Mouse (Mus musculus) heart, adult 9 months (tissue): ENCODE data around the gene Trim67.

Experiments
- DNase-seq, 2 experiments: peaks; one replicate each; pipeline ENCODE4 v3.0.0; 2022; ENCODE audit warnings: low spot score in 2 of 2

Trim67 gene

DNA sequence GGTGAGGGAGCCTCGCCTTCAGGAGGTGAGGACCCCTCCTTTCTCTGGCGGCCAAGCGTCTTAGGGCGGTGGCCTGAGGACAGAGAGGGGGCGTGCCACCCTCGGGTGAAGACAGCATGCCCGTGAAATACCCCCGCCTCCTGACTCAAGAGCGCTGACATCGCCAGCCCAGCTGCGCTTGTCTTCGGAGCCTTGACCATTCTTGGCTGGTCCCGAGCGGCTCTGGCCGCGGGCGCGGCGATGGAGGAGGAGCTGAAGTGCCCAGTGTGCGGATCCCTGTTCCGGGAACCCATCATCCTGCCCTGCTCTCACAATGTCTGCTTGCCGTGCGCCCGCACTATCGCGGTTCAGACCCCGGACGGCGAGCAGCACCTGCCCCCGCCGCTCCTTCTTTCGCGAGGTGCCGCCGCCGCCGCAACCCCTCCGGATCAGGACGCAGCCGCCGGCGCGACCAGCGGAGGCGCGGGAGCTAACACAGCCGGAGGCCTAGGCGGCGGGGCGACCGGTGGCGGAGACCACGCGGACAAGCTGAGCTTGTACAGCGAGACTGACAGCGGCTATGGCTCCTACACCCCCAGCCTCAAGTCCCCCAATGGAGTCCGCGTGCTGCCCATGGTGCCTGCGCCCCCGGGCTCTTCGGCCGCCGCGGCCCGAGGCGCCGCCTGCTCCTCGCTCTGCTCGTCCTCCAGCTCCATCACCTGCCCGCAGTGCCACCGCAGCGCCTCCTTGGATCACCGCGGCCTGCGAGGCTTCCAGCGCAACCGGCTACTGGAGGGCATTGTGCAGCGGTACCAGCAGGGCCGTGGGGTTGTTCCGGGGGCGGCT lies 981 bp downstream of the Trim67 start:
- no peak for DNase-seq

DNA sequence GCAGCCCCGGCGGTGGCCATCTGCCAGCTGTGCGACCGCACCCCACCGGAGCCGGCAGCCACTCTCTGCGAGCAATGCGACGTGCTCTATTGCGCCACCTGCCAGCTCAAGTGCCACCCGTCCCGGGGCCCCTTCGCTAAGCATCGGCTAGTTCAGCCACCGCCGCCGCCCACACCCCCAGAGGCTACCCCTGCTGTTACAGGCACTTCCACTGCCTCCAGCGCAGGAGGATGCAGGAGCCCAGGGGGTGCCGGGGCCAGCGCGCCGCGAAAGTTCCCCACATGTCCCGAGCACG lies 1.5 kb downstream of the Trim67 start:
- DNase-seq = no peak

DNA sequence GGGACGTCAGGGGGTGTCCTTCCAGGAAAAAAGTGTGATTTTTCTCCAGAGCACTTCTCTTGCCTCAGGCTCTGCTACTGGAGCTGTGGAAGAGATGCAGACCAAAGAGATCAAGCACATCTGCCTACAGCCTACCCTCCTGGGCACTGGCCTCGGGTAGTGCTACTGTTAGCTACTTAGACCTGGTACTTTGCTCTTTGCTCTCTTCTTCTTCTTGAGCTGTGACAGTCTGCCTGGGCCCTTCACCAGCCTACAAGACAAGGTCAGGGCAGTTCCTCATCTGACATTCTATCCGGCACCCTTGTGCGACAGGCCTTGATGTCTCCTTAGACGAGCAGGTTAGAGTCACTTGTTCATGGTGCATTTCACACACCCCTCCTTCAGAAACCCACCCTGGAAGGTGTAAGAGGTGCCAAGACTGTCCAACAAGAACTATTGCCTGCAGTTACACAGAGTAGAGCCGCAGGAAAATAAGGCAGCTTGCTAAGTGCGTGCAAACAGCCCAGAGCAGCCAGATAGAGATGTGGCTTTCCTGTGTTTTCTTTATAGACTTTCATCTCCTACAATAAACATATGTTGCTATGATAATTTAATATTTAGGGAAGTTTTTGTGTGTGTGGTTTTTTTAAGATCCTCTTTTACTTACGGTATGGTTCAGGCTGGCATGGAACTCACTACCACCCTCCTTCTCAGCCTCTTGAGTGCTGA lies 3.0 kb downstream of the Trim67 start:
- DNase-seq = no peak

DNA sequence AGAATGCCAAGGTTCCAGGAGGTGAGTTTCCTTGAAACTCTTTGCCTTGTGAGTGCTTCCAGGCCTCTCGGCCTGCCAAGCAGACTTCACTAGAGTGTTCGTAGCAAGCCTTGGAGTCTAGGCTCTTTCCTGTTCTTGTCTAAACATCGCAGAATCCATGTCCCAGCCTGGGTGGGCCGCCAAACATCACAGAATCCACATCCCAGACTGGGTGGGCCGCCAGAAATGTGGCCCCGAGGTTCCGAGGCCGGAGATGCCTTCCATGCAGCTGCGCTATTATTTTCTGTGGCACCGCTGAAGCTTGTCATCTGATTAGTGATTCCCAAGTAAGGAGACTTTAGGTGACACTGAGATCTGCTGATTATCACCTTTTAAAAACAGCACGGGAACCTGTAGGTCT lies 7.7 kb downstream of the Trim67 start:
- DNase-seq = no peak

DNA sequence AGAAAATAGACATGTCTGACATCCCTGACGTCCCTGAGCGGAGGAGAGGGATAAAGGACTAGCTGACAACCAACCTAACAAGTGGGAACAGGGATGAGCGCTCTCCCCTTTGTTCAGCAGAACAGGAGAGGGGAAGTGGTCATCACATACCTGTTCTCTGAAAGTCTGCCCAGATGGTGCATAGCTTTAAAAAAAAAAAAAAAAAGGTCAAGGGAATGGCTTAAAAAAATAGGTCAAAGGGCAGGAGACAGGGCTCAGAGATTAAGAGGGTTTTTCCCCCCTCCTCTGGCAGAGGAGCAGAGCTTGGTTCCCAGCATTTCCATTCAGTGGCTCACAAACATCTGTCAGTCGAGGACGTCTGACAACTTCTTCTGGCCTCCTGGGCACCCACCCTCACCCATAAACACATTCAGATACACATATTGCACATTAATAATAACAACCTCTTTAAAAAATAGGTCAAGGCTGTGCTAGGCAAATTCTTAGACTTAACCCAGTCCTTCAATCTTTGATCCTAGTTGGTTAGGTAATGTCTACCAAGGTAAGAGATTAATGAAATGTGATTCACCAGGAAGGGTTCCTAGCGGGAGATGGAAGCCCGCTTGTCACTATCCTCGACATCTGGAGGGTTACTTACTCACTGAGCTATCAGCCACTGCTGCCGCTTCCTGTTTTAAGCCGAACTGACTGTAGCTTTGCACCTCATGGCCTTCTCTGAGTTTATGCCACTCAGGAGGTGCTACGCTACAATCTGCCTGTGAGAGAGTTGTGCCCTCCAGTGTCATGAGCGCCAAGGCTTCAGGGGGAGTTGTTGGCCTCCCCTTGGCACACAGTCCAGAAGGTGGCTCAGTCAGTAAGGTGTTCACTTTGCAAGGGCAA lies 11.2 kb downstream of the Trim67 start:
- DNase-seq = no peak

DNA sequence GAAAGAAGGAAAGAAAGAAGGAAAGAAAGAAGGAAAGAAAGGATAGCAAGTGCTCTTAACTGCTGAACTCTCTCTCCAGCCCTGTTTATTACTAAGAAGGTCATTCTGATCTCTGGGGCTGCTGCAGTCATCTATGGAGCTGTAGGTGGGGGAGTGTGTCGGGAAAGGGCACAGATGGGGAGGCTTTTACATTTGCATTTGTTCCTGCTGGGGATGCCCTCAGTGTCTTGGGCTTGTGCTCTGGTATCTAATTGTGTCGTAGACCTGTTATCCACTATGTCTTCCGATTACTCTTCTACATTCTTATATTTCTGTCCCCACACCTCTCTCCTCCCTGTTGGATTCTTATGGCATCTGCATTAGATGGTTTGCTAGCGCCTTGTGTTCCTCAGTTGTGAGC lies 13.1 kb downstream of the Trim67 start:
- no peak for DNase-seq

DNA sequence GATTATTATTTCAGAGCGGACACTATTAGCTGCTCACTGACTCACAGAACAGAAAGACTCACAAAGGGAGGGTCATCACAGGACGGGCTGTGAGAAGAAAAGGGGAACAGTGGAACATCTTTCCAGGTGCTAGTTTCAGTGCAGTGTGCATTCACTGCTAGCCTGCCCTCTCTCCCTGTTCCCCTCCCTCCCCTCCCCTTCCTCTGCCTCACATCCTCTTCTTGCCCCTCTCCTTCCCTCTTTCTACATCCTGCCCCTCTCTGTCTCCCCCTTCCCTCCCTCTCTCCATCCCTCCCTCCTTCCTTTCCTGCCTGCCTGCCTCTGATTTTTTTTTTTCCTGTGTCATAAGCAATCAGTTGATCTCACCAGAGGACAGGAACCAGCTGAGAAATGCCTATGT lies 16.5 kb downstream of the Trim67 start:
- DNase-seq = no peak

DNA sequence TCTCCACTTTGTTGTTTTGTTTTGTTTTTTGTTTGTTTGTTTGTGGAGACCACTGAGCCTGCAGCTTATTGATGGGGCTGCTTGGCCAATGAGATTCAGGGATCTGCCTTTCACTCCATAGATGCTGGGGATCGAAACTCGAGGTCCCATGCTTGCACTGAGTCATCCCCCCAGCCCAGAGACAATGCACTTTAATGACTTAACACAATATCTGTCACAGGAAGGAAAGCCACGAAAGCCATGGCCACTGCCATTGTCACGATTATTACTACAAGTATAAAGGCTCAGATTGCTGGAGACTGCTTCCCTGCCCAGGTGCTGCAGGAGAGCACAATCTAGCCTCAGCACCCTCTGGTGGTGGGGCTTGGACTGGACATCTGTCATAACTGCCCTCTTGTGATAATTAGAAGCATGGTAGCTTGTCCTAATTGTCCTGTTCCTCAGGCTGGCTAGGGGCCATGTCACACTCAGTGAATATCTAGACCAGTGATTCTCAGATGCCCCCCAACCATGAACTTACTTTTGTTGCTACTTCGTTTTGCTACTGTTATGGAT lies 17.2 kb downstream of the Trim67 start:
- no peak for DNase-seq

DNA sequence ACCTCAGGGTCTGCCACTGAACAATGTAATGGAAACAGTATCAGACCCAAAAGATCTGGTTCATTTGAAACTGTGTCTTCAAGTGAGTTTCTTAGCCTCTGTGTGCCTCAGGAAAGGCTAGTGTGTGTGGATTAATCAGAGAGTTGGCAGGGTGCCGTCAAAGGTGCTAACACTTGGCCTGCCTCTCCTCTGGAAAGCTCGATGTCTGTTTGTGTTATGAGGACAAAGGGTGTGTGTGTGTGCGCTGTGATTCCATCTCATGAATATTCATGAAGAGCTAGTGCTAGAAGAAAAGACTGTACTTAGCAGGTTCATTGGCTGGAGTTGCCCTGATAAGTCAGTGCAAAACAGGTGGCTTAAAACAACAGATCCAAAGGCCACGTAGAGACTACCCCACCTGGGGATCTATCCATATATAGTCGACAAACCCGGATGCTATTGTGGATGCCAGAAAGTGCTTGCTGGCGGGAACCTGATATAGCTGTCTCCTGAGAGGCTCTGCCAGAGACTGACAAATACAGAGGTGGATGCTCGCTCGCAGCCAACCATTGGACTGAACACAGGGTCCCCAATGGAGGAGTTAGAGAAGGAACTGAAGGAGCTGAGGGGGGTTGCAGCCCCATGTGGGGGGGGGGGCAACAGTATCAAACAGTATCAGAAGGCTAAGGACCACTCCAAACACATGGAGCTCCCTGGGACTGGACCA lies 17.9 kb downstream of the Trim67 start:
- no peak for DNase-seq

DNA sequence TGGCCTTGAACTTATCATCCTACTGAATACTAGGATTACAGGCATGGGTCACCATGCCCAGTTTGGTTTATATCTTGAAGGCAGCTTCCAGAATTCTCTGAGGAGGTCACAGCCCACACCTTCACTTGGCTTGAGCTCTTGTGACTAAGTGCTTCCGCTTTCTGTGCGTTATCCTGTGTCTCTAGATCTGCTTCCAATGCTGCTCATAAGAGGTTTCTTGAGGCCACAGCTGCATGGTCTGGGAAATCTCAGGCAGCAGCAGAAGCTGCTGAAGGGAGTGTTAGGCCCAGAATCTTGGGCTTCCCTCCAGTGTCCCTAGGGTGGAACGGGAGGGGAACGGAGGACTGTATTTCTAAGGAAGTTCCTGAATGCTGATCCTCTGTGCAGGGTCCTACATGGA lies 20.4 kb downstream of the Trim67 start:
- DNase-seq = no peak

DNA sequence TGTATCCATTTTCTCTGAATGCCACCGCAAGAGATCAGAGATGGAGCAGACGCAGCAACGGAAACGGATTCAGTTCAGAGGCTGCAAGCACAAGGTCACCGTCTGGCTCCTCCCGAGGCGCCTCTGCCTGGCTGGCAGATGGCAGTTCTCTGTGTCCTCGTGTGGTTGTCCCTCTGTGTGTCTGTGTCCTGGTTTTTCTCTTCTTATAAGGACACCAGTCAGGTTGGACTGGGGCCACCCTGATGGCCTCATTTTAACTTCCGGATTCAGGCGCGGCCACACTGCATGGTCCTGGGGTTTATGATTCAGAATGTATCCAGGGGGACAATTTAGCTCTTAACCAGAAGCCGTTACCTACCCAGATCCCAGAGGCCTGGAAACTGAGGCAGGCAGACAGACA lies 23.0 kb downstream of the Trim67 start:
- no peak for DNase-seq

DNA sequence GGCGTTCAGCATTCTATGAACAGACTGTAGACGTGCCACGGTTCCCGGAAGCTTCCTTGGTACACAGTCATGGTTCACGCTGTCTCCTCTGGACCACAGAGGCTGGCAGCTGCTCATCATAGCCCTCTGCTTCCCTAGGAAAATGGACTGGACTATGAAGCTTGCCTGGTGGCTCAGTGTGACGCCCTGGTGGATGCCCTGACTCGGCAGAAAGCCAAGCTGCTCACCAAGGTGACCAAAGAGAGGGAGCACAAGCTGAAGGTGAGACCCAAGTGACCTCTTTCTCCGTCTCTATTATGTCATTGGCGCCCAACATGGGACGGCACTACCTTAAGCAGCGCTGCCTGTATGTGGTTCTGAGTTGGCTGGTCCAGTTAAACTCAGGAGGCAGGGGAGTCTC lies 24.0 kb downstream of the Trim67 start:
- no peak for DNase-seq

DNA sequence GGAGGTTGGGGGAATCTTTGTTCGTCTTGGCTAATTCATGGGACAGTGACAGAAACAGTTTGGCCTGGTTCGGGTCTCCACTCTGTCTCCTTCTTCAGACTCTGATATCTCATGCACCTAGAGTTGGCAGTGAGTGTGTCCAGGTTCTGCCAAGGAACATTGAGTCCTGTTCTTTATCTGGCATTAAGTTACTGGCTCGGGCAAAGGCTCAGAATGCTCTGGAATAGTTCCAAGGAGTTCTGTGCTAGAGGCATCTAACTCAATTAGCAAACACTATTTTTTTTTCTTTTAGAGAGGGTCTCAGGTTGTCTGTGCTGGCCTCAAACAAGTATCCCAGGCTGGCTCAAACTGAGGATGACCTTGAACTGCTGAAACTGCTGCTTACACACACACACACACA lies 24.5 kb downstream of the Trim67 start:
- no peak for DNase-seq

DNA sequence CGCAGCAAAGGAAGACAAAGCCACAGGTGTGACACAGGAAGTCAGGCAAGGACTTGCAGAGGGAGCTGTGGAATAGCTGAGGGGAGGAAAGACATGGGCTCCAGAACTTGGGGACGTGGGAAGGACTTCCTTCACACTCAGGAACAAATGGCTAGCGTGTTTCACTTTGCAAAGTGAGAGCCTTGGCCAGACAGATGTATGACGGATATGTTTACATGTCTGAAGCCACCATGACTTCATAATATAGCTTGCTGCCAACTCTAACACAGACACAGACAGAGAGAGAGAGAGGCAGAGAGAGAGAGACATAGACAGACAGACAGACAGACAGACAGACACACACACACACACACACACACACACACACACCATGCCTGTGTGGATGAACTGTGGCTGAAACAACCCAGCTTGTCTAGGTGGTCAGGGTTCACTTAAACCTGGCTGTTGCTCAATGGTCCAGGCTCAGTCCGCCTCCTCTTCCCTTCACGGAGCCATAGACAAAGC lies 26.8 kb downstream of the Trim67 start:
- DNase-seq = no peak

DNA sequence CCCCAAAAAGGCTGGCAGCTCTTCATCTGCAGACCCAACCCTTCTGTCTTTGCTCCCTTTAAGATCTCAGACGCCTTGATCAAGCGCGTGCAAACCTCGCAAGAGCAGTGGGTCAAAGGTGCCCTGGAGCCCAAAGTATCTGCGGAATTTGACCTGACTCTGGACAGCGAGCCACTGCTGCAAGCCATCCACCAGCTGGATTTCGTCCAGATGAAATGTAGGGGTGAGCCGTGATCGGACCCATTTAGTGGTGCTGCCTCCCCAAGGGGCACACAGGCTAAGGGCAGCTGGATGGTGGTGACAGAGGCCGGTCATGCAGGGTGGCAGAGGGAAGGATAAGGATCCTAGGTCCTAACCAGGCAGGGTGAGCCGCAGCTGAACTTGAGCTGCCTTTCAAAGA lies 27.2 kb downstream of the Trim67 start:
- DNase-seq = no peak

DNA sequence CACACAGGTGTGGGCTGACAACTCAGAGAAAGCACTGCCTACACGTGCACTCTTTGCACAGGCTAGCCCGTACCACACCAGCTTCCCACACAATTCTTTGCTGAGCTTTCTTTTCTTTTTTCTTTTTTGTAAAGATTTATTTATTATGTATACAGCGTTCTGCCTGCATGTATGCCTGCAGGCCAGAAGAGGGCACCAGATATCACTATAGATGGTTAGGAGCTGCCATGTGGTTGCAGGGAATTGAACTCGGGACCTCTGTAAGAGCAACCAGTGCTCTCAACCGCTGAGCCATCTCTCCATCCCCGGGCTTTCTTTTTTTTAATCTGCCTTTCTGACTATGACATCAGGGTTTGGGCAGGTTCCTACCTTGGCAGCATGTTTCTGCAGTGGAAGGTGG lies 30.6 kb downstream of the Trim67 start:
- DNase-seq = no peak

DNA sequence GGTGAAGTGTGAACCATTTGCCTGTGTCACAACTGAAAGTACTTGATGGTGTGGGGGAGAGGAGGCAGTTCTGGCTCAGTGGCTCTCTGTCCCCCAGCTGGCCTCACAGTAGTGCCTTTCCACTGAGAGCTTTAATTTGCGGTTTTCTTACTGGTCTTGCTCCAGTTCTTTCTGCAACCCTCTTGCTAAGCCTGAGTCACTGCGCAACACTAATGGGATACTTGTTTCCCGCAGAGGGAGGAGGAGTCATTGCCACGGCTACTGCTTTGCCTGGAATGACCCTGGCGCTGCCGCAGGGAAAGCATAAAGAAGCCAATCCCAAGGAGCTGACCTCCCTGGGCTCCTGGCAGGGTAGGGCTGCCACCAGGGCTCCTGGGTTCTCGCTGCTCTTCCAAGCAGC lies 33.8 kb downstream of the Trim67 start:
- DNase-seq = peak; percentile 35 to 42

DNA sequence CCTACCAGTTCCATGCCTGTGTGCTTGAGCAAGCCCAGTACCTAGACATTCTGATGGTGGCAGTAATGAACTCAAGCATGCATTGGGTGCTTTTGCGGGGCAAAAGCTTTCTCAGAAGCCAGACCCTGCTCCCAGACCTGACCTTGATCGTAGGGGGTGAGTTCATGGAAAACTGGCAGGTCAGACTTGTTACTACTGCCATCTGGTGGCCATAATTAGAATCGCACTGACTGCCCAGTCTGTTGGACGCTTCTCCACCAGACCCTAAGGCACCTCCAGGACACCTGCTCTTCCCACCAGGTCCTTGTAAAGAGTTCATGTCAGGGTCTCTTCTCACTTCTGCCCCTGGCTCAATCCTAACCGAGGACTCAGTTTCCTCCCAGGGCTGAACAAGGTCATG lies 34.5 kb downstream of the Trim67 start:
- peak; percentile 33 to 59 for DNase-seq

DNA sequence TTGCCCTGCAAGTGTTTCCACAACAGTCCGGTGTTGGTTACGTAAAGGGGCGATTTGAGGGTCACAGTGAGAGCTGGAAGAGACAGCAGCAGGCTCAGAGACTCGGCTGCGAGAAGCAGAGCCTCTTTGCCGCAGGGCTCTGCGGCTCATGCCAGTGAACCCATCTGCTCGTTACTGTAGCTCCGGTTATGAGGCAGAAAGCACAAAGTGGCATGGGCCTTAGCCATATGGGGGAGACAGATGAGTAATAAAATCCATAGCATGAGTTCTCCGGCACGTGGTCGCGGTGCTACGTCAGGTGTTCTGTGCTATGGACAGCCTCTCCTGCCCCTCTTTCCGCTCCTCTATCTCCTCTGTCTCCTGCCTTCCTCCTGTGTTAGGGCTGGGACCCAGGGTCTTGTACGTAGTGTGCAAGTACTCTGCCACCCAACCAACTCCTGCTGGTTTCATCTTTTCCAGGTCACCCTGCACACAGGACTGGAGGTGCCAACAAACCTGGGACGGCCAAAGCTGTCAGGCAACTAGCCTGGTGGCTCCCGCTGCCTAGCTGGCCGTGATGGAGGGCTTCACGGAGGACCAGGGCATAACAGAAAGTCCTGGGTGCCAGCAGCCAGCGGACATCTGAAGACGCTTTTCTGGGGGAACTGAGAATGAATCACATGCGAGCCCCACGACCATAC lies 35.8 kb downstream of the Trim67 start:
- DNase-seq = no peak

DNA sequence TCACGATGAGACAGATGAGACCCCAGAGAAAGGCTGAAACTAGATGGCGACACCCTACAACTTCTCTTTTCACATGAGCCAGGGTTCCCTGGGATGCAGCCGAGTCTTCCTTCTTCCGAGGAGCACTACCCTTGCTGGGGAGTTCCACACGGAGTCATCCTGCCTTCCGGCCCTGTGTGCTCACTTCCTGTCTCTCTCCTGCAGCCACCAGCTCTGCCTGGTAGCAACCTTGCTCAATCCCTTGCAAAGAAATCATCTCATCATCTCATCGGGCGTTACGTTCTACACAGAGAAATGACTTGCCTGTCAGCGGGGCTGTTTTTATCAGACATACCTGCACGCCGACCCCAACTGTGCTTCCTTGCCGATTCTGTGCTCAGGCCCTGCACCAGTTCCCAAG lies 37.2 kb downstream of the Trim67 start:
- DNase-seq = no peak

DNA sequence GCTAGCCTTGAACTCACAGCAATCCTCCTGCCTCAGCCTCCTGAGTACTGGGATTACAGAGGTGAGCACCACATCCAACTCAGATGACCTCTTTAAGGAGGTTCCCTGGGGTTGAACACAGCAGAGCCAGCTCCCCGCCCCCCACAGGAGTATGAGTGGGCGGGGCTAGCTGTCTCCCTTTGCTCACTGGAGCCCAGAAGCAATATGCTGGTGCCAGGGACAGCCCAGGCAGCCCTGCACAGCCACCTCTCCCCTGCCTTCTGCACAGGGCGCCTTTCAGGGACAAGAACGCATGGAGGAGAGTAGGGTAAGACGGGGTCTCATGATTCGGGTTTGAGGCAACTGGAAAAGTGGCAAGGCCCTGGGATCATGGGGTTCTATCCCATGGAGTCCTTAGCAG lies 38.6 kb downstream of the Trim67 start:
- DNase-seq = no peak
